Mouse (Mus musculus): ENCODE data around the gene Gm21776.
"Not testable (repeated sequence)": the region's sequence is repeated elsewhere in the genome, so short reads cannot be mapped to it uniquely, and the experiment has no call there.

DNA sequence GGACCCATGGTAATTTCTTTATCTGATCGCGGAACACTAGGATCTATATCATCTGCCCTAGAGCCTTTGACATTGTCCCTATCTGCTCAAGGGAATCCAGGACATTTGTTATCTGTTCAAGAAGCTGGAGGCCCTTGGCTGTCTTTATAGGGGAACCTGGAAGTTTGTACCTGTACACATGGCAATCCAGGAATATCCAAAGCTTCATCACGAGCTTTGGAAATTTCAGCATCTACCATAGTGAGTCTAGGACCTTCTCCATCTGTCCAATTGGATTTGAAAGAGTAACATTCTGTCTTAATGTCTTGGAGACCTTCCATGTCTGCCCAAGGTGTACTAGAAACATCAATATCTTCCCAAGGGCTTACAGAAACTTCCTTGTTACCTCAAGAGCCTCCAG is at the start of gene Gm21776:
- TF ChIP-seq CTCF, POLR2A (IDR thresholded peaks at IDR 0.05; ENCODE audit: extremely low read depth, insufficient read depth, low read length): not testable (repeated sequence)
